Mouse (Mus musculus) lung, postnatal 4 days (tissue): ENCODE results near the gene Gm11985.

Experiments
- DNase-seq, 2 experiments: peaks; one replicate each; pipeline ENCODE4 v3.0.0; 2021

Gene Gm11985

GRCm38 (mm10) chr11:7199736-7200392 lies 11.5 kb upstream of the Gm11985 start:
- DNase-seq = peak in 1 of 2 experiments; percentile 69

GRCm38 (mm10) chr11:7198481-7199256 lies 10.3 kb upstream of the Gm11985 start:
- DNase-seq = peak in 1 of 2 experiments; percentile 26

- peak in 1 of 2 experiments; percentile 18 for DNase-seq
Observed at GRCm38 (mm10) chr11:7198006-7198405, 9.6 kb upstream of the Gm11985 start.

GRCm38 (mm10) chr11:7197491-7197941 lies 9.1 kb upstream of the Gm11985 start, which contains the start of gene Igfbp1:
Gene Igfbp1 (plus strand): TSS chr11:7197782.
- DNase-seq = no peak

- DNase-seq = no peak
Observed at GRCm38 (mm10) chr11:7195312-7195685, 6.9 kb upstream of the Gm11985 start.

- peak in 1 of 2 experiments; percentile 14 for DNase-seq
Observed at GRCm38 (mm10) chr11:7194432-7195311, 6.3 kb upstream of the Gm11985 start.

- peak in 1 of 2 experiments; percentile 10 for DNase-seq
Observed at GRCm38 (mm10) chr11:7193134-7193533, 4.8 kb upstream of the Gm11985 start.

- DNase-seq = no peak
Observed at GRCm38 (mm10) chr11:7192710-7193109, 4.3 kb upstream of the Gm11985 start.

- no peak for DNase-seq
Observed at GRCm38 (mm10) chr11:7187472-7187871, 897 bp downstream of the Gm11985 start.

- no peak for DNase-seq
Observed at GRCm38 (mm10) chr11:7184420-7184819, 3.9 kb downstream of the Gm11985 start.

GRCm38 (mm10) chr11:7182409-7183042 lies 5.8 kb downstream of the Gm11985 start:
- DNase-seq = no peak

- no peak for DNase-seq
Observed at GRCm38 (mm10) chr11:7179276-7179675, 9.1 kb downstream of the Gm11985 start.

GRCm38 (mm10) chr11:7178724-7179123 lies 9.6 kb downstream of the Gm11985 start:
- no peak for DNase-seq

GRCm38 (mm10) chr11:7173664-7174063 lies 14.7 kb downstream of the Gm11985 start:
- DNase-seq = peak; percentile 46 to 52

- no peak for DNase-seq
Observed at GRCm38 (mm10) chr11:7169645-7170044, 18.7 kb downstream of the Gm11985 start.

GRCm38 (mm10) chr11:7164416-7164815 lies 24.0 kb downstream of the Gm11985 start:
- DNase-seq = no peak

- DNase-seq = peak in 1 of 2 experiments; percentile 27
Observed at GRCm38 (mm10) chr11:7161502-7162174, 26.7 kb downstream of the Gm11985 start.

GRCm38 (mm10) chr11:7160637-7161101 lies 27.7 kb downstream of the Gm11985 start:
- peak in 1 of 2 experiments; percentile 36 for DNase-seq

- no peak for DNase-seq
Observed at GRCm38 (mm10) chr11:7160146-7160545, 28.2 kb downstream of the Gm11985 start.

- DNase-seq = no peak
Observed at GRCm38 (mm10) chr11:7158196-7158595, 30.2 kb downstream of the Gm11985 start.

GRCm38 (mm10) chr11:7156427-7156826 lies 31.9 kb downstream of the Gm11985 start:
- no peak for DNase-seq

- DNase-seq = no peak
Observed at GRCm38 (mm10) chr11:7153081-7153480, 35.3 kb downstream of the Gm11985 start.
